Mouse (Mus musculus) adrenal gland, postnatal 36 days (tissue): ENCODE results near the gene Pls1. TPM values are rescaled to one million over a fixed set of nuclear protein-coding genes. Genes with fewer than 3 reads are reported as not detected.

Source experiments
- DNase-seq, 2 experiments: peaks; one replicate each; pipeline ENCODE4 v3.0.0; 2021; ENCODE audit warnings: mixed read lengths in 1 of 2
- long read RNA-seq, 2 experiments: library from polyadenylated mRNA; stranded (forward); transcript quantifications; one replicate each; pipeline ENCODE4 v2.0.0; 2021; ENCODE audit warnings: borderline sequencing depth in 2 of 2
- total RNA-seq, 2 experiments: library from RNA; stranded (reverse); gene quantifications; 2 replicates each; pipeline ENCODE4 v1.2.3; 2021

Pls1 gene
- total RNA-seq = 10 to 100 TPM in 1 of 2 experiments, 1 to 10 TPM in 1; 3.9 to 10.0 TPM
- long read RNA-seq, experiment 1, partial matches to known transcripts = 0 of 2 reads
- long read RNA-seq, experiment 1, other reads (novel, unspliced or antisense) = 1 of 2 reads
- long read RNA-seq, experiment 2 = 0 reads

DNA sequence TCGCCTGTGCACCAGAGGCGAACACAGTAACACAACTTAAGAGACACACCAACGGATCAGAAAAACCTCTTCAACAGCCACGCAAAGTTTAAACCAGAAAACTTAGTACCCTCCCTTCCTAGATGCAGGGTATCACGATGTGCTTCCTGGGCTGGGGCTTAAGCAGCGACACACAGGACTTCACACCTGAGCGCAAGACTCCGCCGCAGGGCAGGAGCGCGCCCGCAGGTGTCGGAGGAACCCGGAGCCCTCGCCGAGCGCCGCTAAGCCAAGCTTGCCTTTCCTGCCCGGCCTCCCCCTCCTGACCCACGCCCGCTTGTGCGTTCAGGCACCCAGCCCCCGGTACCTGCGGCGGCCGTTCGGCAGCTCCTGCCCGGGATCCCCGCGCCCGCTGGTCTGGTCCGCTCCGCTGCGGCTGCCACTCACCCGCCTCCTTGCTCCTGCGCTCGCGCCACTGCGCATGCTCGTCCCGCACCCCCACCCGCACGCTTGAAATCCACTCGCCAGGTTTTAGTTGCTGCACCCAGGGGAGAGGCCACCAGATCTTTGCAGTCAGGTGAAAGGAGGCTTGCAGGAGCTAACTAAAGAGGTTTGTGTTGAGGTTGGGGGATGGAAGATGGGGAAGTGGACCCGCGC is at the start of gene Pls1:
Gene Pls1, minus strand, starts transcription at position 487 of the 636 bp plus-strand sequence.
- peak; percentile 84 to 88 for DNase-seq

DNA sequence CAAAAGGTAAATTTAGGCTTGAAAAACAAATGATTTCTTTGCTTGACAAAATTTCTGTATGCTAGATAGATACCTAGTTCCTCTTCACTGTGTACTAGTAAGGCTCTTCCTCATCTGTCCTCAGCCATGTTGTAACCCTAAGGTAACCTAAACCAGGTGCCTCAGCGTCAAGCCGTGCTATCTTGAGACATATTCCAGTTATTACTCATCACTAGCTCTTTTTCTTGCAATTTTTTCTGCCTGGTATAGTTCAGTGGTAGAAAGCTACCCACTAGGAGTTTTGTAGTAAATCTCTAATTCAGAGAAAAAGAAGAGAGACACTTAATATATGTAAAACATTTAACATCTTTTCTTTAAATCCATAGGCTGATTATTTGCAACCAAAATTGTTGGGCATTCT is 37.6 kb upstream of the Pls1 start:
- no peak for DNase-seq

DNA sequence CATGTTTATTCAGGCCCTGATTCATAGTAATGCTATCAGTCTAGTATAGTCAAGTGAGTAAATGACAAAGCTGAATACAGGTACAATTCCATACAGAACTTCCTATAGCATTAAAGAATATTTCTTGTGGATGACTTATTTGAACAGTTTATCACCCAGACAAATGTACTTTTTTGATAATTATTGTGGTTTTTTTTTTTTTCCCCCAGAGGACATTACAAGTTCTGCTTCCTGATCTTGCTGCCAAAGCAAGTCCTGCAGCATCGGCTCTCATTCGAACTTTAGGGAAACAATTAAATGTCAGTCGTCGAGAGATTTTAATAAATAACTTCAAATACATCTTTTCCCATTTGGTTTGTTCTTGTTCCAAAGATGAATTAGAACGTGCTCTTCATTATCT is 33.1 kb upstream of the Pls1 start:
- DNase-seq = no peak

DNA sequence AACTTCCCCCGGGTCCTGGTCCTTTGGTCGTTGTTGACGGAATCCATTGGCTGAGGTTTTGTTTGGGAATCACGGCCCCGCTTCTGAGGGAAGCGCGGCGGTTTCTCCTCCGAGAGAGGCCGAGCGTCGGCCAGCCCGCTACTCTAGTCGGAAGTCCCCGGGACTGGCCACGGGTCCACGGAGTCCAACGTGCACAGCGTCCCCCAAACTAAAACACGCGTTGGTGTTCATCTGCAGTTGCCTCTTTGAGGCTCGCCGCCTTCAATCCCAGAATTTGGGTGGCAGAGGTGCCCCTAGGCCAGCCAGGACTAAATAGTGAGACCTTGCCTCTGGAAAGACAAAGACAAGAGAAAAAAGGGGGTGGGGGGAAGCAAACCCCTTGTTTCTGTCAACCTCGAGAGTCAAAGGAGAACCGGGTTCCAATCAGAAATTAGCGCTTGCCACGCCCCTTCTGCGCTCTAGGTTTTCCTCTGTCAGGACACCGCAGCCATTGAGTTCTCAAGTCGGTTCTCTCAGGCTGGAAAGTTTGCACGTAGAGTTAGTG is 13.0 kb upstream of the Pls1 start:
- DNase-seq = peak; percentile 39 to 55

DNA sequence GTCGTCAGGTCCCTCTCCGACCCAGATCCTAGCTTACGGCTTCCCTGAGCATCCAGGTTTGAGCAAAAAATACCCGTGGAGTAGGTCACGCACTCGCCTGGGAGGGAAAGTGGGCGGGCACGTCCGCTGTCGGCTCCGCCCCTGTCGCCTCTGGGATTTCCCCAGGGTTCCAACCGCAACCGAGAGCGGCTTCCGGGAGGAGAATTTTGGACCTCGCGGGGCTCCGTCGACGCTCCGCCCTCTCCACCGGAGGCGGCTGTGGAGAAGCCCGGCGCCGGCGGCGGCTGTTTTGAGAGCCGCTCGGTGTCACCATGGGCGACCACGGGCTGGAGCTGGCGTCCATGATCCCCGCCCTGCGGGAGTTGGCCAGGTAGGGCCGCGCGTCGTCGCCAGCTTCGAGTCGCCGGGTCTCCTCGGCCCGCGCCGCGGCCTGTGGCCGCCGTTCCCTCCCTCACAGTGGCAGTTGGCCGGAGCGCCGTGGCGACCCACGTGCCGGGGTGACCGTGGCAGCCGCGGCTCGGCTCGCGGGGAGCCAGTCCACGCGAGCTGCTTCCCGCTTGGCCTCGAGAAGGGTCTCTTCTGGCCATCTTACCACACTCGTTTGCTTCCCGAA is 12.4 kb upstream of the Pls1 start, which contains the start of gene Atr:
Gene Atr, plus strand, starts transcription at position 184 of the 613 bp plus-strand sequence.
- peak; percentile 95 to 97 for DNase-seq

DNA sequence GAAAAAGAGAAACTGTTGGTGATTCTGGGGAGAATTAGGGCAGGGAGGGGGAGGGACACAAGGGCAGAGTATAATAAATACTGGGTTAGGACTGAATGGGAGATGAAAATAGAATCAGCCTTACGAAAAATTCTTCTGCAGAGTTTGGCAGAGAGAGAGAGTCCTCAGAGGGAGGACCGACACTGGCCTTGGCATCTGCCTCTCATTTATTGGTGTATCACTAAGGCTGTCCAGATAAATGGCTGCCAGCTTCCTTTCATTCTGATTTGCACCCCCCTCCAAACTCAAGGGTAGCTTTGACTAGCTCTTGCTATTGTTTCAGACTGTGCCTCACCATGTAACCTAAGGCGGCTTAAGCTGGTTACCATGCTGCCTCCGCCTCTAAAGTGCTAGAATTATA is 10.9 kb upstream of the Pls1 start:
- DNase-seq = peak; percentile 30 to 33

DNA sequence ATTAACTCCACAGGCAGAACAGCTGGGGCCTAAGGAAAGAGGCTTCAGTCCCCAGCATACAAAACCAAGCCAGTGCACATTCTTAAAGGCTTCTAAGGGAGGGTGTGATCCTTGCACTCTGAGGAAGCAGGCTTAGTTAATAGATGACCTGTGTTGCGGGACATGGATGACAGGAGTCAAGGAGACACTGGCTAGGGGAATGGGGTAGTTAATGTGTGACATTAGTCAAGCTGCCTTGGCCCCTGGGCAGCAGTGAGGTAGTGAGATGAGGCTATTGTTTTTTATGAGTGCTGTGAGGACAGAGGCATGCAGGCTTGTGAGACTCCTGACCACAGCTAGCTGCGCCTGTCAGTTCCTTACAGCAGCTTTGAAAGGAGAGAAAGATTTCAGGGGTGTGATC is 9.8 kb upstream of the Pls1 start:
- DNase-seq = no peak

DNA sequence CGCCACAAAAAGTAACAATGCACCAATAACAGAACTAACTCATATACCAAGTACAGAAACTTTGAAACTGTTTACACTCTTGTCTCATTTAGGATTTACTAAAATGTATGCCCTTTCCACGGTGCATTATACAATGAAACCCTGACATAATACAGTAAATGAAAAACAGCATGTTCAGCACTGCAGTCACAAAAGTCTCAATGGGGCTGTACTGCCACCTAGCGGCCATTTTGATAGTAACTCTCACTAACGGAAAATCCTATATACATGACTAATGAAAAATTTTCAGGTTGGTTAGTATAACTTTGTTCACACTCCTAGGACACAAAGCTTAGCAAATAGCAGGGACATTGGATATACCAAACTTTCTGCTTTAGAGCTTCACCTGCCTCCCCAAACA is 7.8 kb upstream of the Pls1 start:
- peak; percentile 69 to 79 for DNase-seq

DNA sequence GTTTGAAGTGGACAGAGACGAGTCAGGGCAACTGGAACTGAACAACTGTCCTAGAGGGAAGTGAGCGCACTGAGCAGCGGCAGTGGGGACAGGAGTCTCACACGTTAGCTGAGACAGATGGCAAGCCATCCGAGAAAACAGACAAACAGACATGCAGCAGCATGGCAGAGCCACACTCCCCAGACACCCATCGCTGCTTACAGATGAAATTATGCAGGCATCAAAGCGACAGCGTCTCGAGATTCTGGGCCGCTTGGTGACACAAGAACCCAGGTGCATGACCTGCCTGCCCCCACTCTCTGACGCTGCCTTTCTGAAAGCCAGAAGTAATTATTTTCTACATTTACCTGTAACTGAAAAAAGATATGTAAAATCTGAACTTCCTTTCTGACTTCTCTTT is 6.6 kb upstream of the Pls1 start:
- no peak for DNase-seq

DNA sequence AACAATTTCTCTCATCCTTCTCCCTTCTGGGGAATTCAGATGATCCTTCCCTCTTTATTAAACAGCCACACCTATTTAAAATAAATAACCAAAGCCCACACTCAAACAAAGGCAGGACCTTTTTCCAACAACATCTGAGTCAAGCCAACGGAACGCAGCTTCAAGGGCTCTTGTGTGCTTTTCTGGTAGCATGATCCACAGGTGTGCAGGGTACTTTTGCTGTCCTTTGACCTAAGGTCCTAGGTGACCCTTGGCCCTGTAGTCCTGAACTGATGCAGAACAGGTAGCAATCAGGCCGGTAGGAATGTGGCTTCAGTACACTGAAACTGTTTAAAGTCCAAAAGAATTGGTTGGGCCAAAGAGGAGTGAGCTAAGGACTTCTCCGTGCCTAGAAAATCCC is 600 bp upstream of the Pls1 start:
- DNase-seq = no peak

DNA sequence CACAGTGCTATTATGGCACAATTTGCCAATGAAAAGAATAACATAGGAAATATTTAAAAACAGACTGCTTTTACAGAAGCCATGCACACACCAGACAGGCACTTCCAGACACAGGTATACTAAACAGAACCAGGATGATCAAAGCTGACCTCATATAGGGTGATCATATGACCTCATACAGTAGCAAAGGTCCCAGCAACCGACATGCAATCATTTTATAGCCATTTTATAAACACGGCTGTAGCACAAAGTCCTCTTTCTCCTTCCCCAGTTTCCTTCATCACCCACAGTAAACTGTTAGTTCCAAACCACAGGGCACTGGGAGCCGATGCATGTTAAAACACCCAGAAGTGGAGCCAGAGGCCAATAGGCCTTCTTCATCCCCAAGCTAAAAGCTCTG is 5.7 kb downstream of the Pls1 start:
- DNase-seq = no peak

DNA sequence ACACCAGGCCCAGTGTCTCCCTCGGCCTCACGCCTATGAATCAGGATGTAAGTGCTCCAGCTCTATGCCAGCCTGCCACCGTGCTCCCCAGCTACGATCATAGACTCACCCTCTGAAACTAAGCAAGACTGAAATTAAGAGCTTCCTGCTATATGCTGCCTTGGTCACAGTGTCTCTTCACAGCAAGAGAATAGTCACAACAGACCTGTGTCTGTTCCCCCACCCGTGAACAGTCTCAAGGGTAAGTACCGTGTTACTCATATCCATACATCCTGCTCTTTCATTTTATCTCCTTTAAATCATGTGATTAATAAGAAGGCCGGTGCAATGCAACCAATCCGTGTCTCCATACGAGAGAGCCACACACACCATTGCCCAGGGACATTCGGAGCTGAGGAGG is 9.4 kb downstream of the Pls1 start:
- no peak for DNase-seq

DNA sequence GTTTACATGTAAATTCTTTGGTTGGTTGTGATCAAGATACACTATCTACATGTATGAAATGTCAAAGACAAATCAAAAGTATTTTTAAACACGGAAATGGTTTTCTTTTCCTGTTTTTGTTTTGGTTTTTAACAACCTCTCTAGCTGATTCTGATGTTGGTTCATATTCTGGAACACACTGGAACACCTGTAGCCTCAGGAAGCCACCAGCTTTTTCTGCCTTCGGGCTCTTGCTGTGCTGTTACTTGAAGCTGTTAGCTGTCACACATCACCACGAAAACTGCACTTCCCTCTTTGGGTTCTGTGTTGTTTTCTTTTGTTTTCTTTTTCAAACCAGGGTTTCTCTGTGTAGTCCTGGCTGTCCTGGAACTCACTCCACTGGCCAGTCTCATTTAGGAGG is 10.3 kb downstream of the Pls1 start:
- DNase-seq = no peak

DNA sequence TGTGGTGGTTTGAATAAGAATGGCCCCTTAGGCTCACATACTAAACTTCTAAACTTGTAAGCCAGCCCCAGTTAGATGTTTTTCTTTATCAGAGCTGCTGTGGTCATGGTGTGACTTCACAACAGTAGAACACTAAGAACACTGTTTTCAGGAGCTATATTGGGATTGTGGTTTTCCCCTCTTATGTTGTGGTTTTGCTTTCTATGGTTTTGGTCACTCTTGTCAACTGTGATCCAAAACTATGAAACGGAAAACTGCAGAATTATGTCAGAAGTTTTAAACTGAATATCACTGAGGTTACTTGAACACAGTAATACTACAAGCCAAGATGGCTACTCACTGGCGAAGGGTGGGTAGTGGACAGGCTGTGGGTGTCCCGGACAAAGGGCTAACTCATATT is 12.4 kb downstream of the Pls1 start:
- DNase-seq = no peak

DNA sequence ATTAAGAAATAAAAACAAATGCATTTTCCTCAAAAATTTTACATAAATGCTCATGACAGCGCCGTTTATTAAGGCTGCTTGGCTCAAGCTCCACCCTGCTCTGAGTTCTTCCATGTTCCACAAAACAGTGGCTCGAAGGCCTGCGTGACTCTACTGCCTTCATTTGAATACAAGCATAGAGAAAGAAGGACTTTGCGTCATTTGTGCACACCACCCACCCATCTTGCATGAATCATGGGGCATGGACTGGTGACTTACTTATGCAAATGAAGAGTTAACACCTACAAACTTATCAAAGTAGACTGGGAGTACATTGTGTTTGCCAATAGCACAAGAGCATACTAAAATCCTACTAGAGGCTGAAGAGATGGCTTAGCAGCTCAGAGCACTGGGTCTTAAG is 17.5 kb downstream of the Pls1 start:
- DNase-seq = no peak

DNA sequence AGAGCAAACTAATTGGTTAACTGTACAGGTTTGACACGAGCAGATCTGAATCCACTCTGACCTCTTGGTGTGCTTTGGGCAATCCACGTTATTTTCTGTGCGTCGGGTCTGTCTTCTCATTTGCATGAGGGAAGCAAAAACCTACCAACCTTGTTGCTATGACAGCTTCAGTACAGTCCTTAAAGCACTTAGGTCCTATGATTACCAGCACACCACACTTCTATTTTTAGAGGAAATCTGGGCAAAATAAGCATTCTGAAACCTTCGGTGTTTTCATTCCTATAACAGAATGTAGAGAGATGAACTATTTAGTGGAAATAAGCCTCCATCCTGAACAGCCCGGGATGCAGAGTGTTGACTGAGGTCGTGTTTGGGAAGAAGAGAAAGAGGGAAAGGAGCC is 22.6 kb downstream of the Pls1 start:
- DNase-seq = no peak

DNA sequence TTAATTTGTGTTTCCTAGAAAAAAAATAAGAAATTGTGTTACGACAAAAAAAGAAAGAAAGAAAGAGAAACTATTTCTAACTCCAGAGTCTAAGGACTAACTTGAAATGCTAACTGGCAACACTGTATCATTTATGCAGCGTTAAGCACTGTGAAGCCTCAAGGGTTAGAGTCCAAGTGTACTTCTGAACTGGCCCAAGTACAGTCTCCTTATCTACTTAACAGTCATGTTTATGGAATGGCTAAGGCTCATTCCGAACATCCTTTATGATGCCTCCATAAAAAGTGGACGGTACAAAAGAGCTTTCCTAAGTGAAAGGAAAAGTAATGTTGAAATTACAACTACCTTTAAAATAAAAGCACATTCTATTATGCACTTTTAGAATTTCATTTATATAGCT is 29.4 kb downstream of the Pls1 start:
- DNase-seq = no peak

DNA sequence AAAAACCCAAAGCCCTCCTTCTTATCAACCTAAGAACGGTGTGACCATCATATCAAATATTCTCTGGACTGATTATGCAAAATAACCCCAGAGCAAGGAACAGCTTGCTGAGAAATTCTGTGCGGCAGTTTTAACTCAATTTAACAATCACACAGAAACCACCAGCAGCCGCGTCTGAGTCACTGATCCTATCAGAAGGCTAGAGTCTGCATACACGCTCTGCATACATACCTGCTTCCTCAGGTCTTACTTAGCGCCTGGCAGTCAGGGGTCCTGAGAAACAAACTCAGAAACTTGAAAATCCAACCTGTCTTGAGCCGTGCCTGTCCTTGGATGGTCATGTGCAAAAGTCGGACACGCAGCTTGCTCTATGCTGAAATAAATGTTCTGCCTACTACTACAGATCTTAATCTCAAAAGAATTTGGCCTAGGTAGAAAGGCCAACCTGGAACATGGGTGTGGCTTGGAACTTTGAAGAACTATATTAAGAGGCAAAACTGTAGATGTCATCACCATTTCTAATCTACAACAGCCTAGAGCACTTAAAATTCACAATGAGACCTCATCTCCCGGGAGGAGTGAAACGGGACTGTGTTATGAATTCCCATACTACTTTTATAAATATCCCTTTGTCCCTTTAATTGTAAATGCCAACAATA is 30.0 kb downstream of the Pls1 start:
- DNase-seq = no peak

DNA sequence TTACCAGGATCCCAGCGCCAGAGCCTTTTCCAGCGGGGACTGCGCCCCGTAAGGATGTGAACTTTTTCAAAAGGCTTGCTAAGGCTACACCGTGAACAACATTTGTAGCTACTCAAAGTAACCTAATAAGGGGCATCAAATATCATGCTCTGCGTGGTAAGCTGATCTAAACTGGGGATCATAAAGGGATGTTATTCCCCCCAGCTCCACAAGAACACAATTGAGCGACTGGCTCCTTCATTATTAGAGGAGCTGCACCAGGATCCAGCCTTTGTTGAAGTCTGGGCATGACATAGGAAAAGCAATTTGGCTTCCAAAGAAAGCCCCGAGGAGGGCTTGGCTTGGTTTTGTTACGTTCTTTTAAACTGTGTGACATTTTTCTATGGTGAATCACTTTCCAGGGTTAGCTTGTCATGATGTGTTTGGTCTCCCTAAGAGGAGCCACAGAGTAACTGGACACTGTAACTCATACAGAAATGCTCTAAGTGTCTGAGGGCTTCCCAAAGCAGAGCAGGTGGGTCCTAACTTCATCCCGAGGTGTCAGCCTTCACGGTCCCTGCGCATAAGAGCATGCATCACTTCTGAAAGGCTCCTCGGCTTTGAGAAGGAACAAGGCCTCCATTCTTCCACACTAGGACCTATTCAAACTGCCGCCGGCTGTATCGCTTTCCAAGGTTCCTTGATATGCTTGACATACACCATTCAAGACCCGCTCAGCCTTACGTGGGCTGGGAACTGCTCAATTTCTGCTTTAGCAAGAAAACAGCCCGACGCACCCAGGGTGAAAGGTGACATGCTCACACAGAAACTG is 31.2 kb downstream of the Pls1 start:
- no peak for DNase-seq

DNA sequence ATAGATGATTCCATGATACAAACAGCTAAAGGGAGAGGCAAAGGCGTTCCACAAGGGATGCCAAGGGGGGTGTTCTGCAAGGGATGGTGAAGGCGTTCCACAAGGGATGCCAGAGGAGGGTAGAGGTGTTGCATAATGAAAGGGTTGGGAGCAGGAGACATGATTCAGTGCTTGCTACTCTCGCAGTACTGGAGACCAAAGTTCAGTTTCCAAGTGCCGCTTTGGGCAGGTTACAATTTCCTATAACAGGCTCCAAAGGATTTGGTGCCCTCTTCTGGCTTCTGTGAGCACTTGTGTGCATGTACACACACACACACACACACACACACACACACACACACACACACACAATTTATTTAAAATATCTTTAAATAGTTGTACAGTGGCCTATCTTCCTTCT is 33.3 kb downstream of the Pls1 start:
- DNase-seq = no peak

DNA sequence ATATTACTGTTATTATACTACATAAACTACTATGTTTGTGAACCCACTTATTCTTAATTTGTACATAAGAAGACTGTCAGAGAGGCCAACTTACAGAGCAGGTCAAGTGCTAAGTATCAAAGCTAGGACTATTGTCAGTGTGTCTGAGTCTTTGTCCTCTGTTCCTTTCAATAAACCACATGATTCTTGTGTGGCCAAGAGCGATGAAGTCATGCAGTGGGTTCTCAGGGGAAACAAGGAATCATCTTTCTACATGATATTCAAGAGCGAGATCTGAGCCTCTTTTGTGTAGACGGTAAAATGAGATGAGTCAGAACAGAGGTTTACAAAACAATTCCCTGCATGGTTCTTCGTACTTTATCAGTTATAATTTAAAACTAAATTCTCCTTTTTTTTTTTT is 35.5 kb downstream of the Pls1 start:
- no peak for DNase-seq

DNA sequence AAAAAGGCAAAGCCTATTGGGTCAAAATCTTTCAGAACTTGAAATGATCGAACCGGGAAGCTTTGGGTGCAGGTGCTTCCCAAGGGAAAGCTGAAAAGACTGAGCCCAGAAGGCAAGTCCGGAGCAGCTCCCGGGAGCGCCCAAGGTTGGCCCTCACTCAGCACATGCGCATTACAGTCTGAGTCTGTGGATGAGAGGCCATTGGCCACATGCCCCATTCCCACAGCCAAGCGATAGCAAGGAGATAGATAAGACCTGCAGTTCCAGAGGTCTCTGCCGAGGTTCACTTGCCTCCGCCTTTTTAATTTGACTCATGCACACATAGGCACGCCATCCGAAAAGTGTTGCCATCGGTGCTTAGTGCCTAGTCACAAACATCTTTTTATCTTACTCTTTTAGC is 39.7 kb downstream of the Pls1 start:
- DNase-seq = no peak
